Mouse (Mus musculus): Measurements from ENCODE around the gene N4bp2l1.

- TF ChIP-seq CTCF (IDR thresholded peaks at IDR 0.05; ENCODE audit: extremely low read depth, insufficient read depth, insufficient read length, insufficient replicate concordance) (no peak), POLR2A (IDR thresholded peaks at IDR 0.05; ENCODE audit: low read depth, low read length) (no peak; the same call in 1 of the 2 replicates)
These were observed 3.9 kb downstream of the N4bp2l1 start for GRCm38 (mm10) chr5:150592904-150593755.
